Mouse (Mus musculus): ENCODE data around the gene Olfr559. TPM values are rescaled to one million over a fixed set of nuclear protein-coding genes. Genes with fewer than 3 reads are reported as not detected.

Olfr559 gene
- polyA plus RNA-seq, 1 experiment: not detected

GRCm38 (mm10) chr7:102676225-102676624 is 51.1 kb downstream of the Olfr559 start:
- no peak overlapping the region for H3K27ac ChIP-seq (ENCODE audit: insufficient read depth, low read length)
- no peak for TF ChIP-seq POLR2A (IDR thresholded peaks at IDR 0.05; ENCODE audit: insufficient read depth, low read length)
- H3K9me3 ChIP-seq (replicated peaks; ENCODE audit: control insufficient read depth, insufficient read depth, low read length, poor library complexity, severe bottlenecking): no peaks in the 10 kb centered on the region
- H3K4me1 ChIP-seq (ENCODE audit: control insufficient read depth, insufficient read depth, low read length): no peaks in the 10 kb centered on the region
- H3K27me3 ChIP-seq (ENCODE audit: control insufficient read depth, insufficient read depth, low read length, poor library complexity, severe bottlenecking): no peaks in the 10 kb centered on the region
- no peaks in the 10 kb centered on the region for H3K36me3 ChIP-seq (ENCODE audit: control insufficient read depth, insufficient read depth, low read length, poor library complexity, severe bottlenecking)
- H3K4me3 ChIP-seq (ENCODE audit: low read depth, low read length): no peak overlapping the region
- no peak overlapping the region for H3K9ac ChIP-seq (ENCODE audit: low read depth, poor library complexity, severe bottlenecking)

Other genes starting within 250 kb of the Olfr559 start
- not detected in 2 replicates for gene Olfr543, start 245.8 kb downstream of the Olfr559 start, polyA plus RNA-seq (2011; ENCODE audit: insufficient read depth, insufficient read length, low read depth, missing spikeins)
- not detected in 2 replicates for gene Olfr544, start 239.2 kb downstream of the Olfr559 start, polyA plus RNA-seq (2011; ENCODE audit: insufficient read depth, insufficient read length, low read depth, missing spikeins)
- gene Olfr545, start 227.9 kb downstream of the Olfr559 start, polyA plus RNA-seq (2011; ENCODE audit: insufficient read depth, insufficient read length, low read depth, missing spikeins): not detected in 2 replicates
- gene Olfr547, start 192.7 kb downstream of the Olfr559 start, polyA plus RNA-seq (2011; ENCODE audit: insufficient read depth, insufficient read length, low read depth, missing spikeins): not detected in 2 replicates
- gene Olfr548-ps1, start 186.6 kb downstream of the Olfr559 start, polyA plus RNA-seq (2011; ENCODE audit: insufficient read depth, insufficient read length, low read depth, missing spikeins): not detected in 2 replicates
- not detected in 2 replicates for gene Olfr549, start 177.6 kb downstream of the Olfr559 start, polyA plus RNA-seq (2011; ENCODE audit: insufficient read depth, insufficient read length, low read depth, missing spikeins)
- 8.6 and 9.9 TPM in 2 replicates for gene Trim21, start 162.0 kb downstream of the Olfr559 start, polyA plus RNA-seq (2011; ENCODE audit: insufficient read depth, insufficient read length, low read depth, missing spikeins)
- not detected in 2 replicates for gene Olfr550, start 156.0 kb downstream of the Olfr559 start, polyA plus RNA-seq (2011; ENCODE audit: insufficient read depth, insufficient read length, low read depth, missing spikeins)
- gene Olfr551, start 135.6 kb downstream of the Olfr559 start, polyA plus RNA-seq (2011; ENCODE audit: insufficient read depth, insufficient read length, low read depth, missing spikeins): not detected in 2 replicates
- gene Olfr552, start 129.7 kb downstream of the Olfr559 start, polyA plus RNA-seq (2011; ENCODE audit: insufficient read depth, insufficient read length, low read depth, missing spikeins): not detected in 2 replicates
- not detected in 2 replicates for gene Olfr553, start 109.3 kb downstream of the Olfr559 start, polyA plus RNA-seq (2011; ENCODE audit: insufficient read depth, insufficient read length, low read depth, missing spikeins)
- gene Olfr554, start 89.1 kb downstream of the Olfr559 start, polyA plus RNA-seq (2011; ENCODE audit: insufficient read depth, insufficient read length, low read depth, missing spikeins): not detected in 2 replicates
- gene Olfr555, start 68.7 kb downstream of the Olfr559 start, polyA plus RNA-seq (2011; ENCODE audit: insufficient read depth, insufficient read length, low read depth, missing spikeins): not detected in 2 replicates
- gene Olfr556, start 62.6 kb downstream of the Olfr559 start, polyA plus RNA-seq (2011; ENCODE audit: insufficient read depth, insufficient read length, low read depth, missing spikeins): not detected in 2 replicates
- gene Trim68, start 40.2 kb downstream of the Olfr559 start, polyA plus RNA-seq (2011; ENCODE audit: insufficient read depth, insufficient read length, low read depth, missing spikeins): 7.6 and 9.9 TPM in 2 replicates
- not detected in 2 replicates for gene Olfr557, start 31.6 kb downstream of the Olfr559 start, polyA plus RNA-seq (2011; ENCODE audit: insufficient read depth, insufficient read length, low read depth, missing spikeins)
- gene Olfr558, start 25.3 kb downstream of the Olfr559 start, polyA plus RNA-seq (2011; ENCODE audit: insufficient read depth, insufficient read length, low read depth, missing spikeins): not detected in 2 replicates
- gene Olfr33, start 8.4 kb downstream of the Olfr559 start, polyA plus RNA-seq (2011; ENCODE audit: insufficient read depth, insufficient read length, low read depth, missing spikeins): not detected in 2 replicates
- gene Olfr560, start 31.9 kb upstream of the Olfr559 start, polyA plus RNA-seq (2011; ENCODE audit: insufficient read depth, insufficient read length, low read depth, missing spikeins): not detected in 2 replicates
- not detected in 2 replicates for gene Olfr78, start 32.0 kb upstream of the Olfr559 start, polyA plus RNA-seq (2011; ENCODE audit: insufficient read depth, insufficient read length, low read depth, missing spikeins)
- not detected in 2 replicates for gene Olfr561, start 43.7 kb upstream of the Olfr559 start, polyA plus RNA-seq (2011; ENCODE audit: insufficient read depth, insufficient read length, low read depth, missing spikeins)
- gene Olfr564, start 76.0 kb upstream of the Olfr559 start, polyA plus RNA-seq (2011; ENCODE audit: insufficient read depth, insufficient read length, low read depth, missing spikeins): not detected in 2 replicates
- gene Olfr566, start 131.3 kb upstream of the Olfr559 start, polyA plus RNA-seq (2011; ENCODE audit: insufficient read depth, insufficient read length, low read depth, missing spikeins): not detected in 2 replicates
- not detected in 2 replicates for gene Olfr568, start 149.6 kb upstream of the Olfr559 start, polyA plus RNA-seq (2011; ENCODE audit: insufficient read depth, insufficient read length, low read depth, missing spikeins)
- gene Olfr569, start 163.4 kb upstream of the Olfr559 start, polyA plus RNA-seq (2011; ENCODE audit: insufficient read depth, insufficient read length, low read depth, missing spikeins): not detected in 2 replicates
- not detected in 2 replicates for gene Olfr570, start 167.1 kb upstream of the Olfr559 start, polyA plus RNA-seq (2011; ENCODE audit: insufficient read depth, insufficient read length, low read depth, missing spikeins)
- gene Olfr571, start 190.0 kb upstream of the Olfr559 start, polyA plus RNA-seq (2011; ENCODE audit: insufficient read depth, insufficient read length, low read depth, missing spikeins): 0.33 and 0.39 TPM in 2 replicates
- not detected in 2 replicates for gene Olfr572, start 196.9 kb upstream of the Olfr559 start, polyA plus RNA-seq (2011; ENCODE audit: insufficient read depth, insufficient read length, low read depth, missing spikeins)
- gene Olfr573-ps1, start 215.1 kb upstream of the Olfr559 start, polyA plus RNA-seq (2011; ENCODE audit: insufficient read depth, insufficient read length, low read depth, missing spikeins): not detected in 2 replicates
- gene Olfr574, start 221.0 kb upstream of the Olfr559 start, polyA plus RNA-seq (2011; ENCODE audit: insufficient read depth, insufficient read length, low read depth, missing spikeins): not detected in 2 replicates
- not detected in 2 replicates for gene Olfr575, start 231.3 kb upstream of the Olfr559 start, polyA plus RNA-seq (2011; ENCODE audit: insufficient read depth, insufficient read length, low read depth, missing spikeins)
- gene Olfr576, start 235.2 kb upstream of the Olfr559 start, polyA plus RNA-seq (2011; ENCODE audit: insufficient read depth, insufficient read length, low read depth, missing spikeins): 0.19 TPM in 1 of 2 replicates, not detected in the other
- not detected in 2 replicates for gene Olfr577, start 248.5 kb upstream of the Olfr559 start, polyA plus RNA-seq (2011; ENCODE audit: insufficient read depth, insufficient read length, low read depth, missing spikeins)